Mouse (Mus musculus) kidney, adult 18-20 months (tissue): ENCODE data around the gene Aloxe3.
"Not testable (repeated sequence)": the region's sequence is repeated elsewhere in the genome, so short reads cannot be mapped to it uniquely, and the experiment has no call there.

Experiments
- DNase-seq: peaks from one replicate; pipeline ENCODE4 v3.0.0; 2021

Aloxe3 gene

GRCm38 (mm10) chr11:69125852-69125918 is at the start of gene Aloxe3:
TSS of gene Aloxe3 (plus strand) at chr11:69125896.
- no peak for DNase-seq

- DNase-seq: no peak
Observed at GRCm38 (mm10) chr11:69076572-69076971, 49.1 kb upstream of the Aloxe3 start.

- no peak for DNase-seq
Observed at GRCm38 (mm10) chr11:69077316-69077715, 48.4 kb upstream of the Aloxe3 start.

GRCm38 (mm10) chr11:69078041-69078440 is 47.7 kb upstream of the Aloxe3 start:
- DNase-seq: no peak

- no peak for DNase-seq
Observed at GRCm38 (mm10) chr11:69078805-69079438, 46.8 kb upstream of the Aloxe3 start.

GRCm38 (mm10) chr11:69080102-69080854 is 45.4 kb upstream of the Aloxe3 start:
- DNase-seq: no peak

GRCm38 (mm10) chr11:69080855-69081222 is 44.9 kb upstream of the Aloxe3 start:
- DNase-seq: no peak

- DNase-seq: no peak
Observed at GRCm38 (mm10) chr11:69081613-69082012, 44.1 kb upstream of the Aloxe3 start.

- no peak for DNase-seq
Observed at GRCm38 (mm10) chr11:69085608-69086007, 40.1 kb upstream of the Aloxe3 start.

GRCm38 (mm10) chr11:69086390-69086789 is 39.3 kb upstream of the Aloxe3 start:
- no peak for DNase-seq

- no peak for DNase-seq
Observed at GRCm38 (mm10) chr11:69087082-69087481, 38.6 kb upstream of the Aloxe3 start.

GRCm38 (mm10) chr11:69087597-69087996 is 38.1 kb upstream of the Aloxe3 start:
- no peak for DNase-seq

GRCm38 (mm10) chr11:69088103-69088855 is 37.4 kb upstream of the Aloxe3 start, which contains the start of gene Vamp2:
TSS of gene Vamp2 (plus strand) at chr11:69088490.
- peak; percentile 94 for DNase-seq

GRCm38 (mm10) chr11:69088856-69089615 is 36.7 kb upstream of the Aloxe3 start:
- peak; percentile 68 for DNase-seq

GRCm38 (mm10) chr11:69089616-69090290 is 35.9 kb upstream of the Aloxe3 start:
- no peak for DNase-seq

GRCm38 (mm10) chr11:69090367-69090766 is 35.3 kb upstream of the Aloxe3 start:
- no peak for DNase-seq

GRCm38 (mm10) chr11:69091566-69092385 is 33.9 kb upstream of the Aloxe3 start:
- DNase-seq: no peak

- peak; percentile 94 for DNase-seq
Observed at GRCm38 (mm10) chr11:69092386-69092751, 33.3 kb upstream of the Aloxe3 start.

GRCm38 (mm10) chr11:69092871-69093270 is 32.8 kb upstream of the Aloxe3 start:
- no peak for DNase-seq

- not testable (repeated sequence) for DNase-seq
Observed at GRCm38 (mm10) chr11:69093856-69094255, 31.8 kb upstream of the Aloxe3 start.

- DNase-seq: peak; percentile 99
Observed at GRCm38 (mm10) chr11:69094697-69095429, 30.8 kb upstream of the Aloxe3 start, which contains the start of gene Per1. TSS of gene Per1 (plus strand) at chr11:69095217.
